Mouse (Mus musculus) ES-Bruce4 (cell line): ENCODE measurements around the gene Slc44a1. TPM values are rescaled to one million over a fixed set of nuclear protein-coding genes. Genes with fewer than 3 reads are reported as not detected.

Experiments
- H3K27ac ChIP-seq: 2 replicates; pipeline ENCODE4 v1.5.1; 2012; ENCODE audit warnings: low read length, inconsistent platforms; ENCODE audit not compliant: insufficient read depth
- H3K27me3 ChIP-seq: 2 replicates; pipeline ENCODE4 v1.6.1; 2012; ENCODE audit warnings: mild to moderate bottlenecking, low read length, inconsistent platforms; ENCODE audit not compliant: control insufficient read depth, poor library complexity, insufficient read depth, severe bottlenecking
- H3K36me3 ChIP-seq: 2 replicates; pipeline ENCODE4 v1.6.1; 2012; ENCODE audit warnings: inconsistent platforms, mild to moderate bottlenecking, low read length, moderate library complexity; ENCODE audit not compliant: control insufficient read depth, poor library complexity, insufficient read depth, severe bottlenecking
- H3K4me1 ChIP-seq: one replicate; pipeline ENCODE4 v1.8.1; 2011; ENCODE audit warnings: low read length; ENCODE audit not compliant: control insufficient read depth, insufficient read depth
- H3K4me3 ChIP-seq: 2 replicates; pipeline ENCODE4 v1.5.1; 2011; ENCODE audit warnings: low read depth, mild to moderate bottlenecking, low read length
- H3K9ac ChIP-seq: 2 replicates; pipeline ENCODE4 v1.6.1; 2012; ENCODE audit warnings: low read depth, mild to moderate bottlenecking, inconsistent platforms; ENCODE audit not compliant: poor library complexity, severe bottlenecking
- H3K9me3 ChIP-seq: replicated peaks from 2 replicates; pipeline ENCODE4 v1.6.1; 2012; ENCODE audit warnings: mild to moderate bottlenecking, low read length, inconsistent platforms; ENCODE audit not compliant: control insufficient read depth, poor library complexity, insufficient read depth, severe bottlenecking
- CTCF ChIP-seq: IDR thresholded peaks from one replicate; pipeline ENCODE4 v1.8.1; 2011; ENCODE audit warnings: low read depth, low read length
- EP300 ChIP-seq: IDR thresholded peaks from 2 replicates; pipeline ENCODE4 v1.6.1; 2011; ENCODE audit warnings: low read depth, low read length; ENCODE audit not compliant: insufficient read depth
- POLR2A ChIP-seq: IDR thresholded peaks from one replicate; pipeline ENCODE4 v1.8.1; 2011; ENCODE audit warnings: low read length; ENCODE audit not compliant: insufficient read depth
- polyA plus RNA-seq: library from polyadenylated mRNA; stranded (reverse); fragments of >200 nt; gene quantifications from 2 replicates; pipeline ENCODE4 v1.2.4, GENCODE M21; 2011; ENCODE audit warnings: low read depth; ENCODE audit not compliant: missing spikeins, insufficient read depth, insufficient read length

Slc44a1 gene
- polyA plus RNA-seq, 1 experiment = 89.9 TPM

DNA sequence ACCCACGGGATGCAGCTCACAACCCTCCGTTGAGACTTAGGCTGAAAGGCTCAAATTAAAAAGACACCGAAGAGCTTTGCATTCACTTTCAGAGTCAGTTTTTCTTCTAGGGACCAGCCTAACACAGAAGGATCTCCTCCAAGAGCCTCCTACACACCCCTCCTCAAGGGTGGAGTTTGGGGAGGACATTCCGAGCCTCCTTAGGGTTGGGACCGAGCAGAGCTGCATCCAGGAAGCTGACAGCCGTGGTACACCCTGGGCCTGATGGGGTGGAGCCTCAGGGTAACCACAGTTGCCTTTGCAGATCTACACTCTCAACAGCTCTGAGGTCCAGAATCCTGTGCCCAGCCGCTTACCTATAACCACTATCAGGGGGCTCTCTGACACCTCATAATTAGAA is 23.3 kb upstream of the Slc44a1 start:
- TF ChIP-seq POLR2A (no peak), CTCF (no peak), EP300 (no peak)
- no peak overlapping the region for H3K4me3 ChIP-seq
- H3K9me3 ChIP-seq = no peaks in the 10 kb centered on the region
- H3K27me3 ChIP-seq = no peaks in the 10 kb centered on the region
- H3K36me3 ChIP-seq = no peaks in the 10 kb centered on the region
- no peak overlapping the region for H3K9ac ChIP-seq
- peaks cover 1% of the 10 kb centered on the region for H3K4me1 ChIP-seq
- H3K27ac ChIP-seq = no peak overlapping the region

- TF ChIP-seq CTCF (no peak), POLR2A (no peak), EP300 (no peak)
- Histone ChIP-seq H3K9ac (no peak overlapping the region), H3K27ac (no peak overlapping the region), H3K36me3 (no peaks in the 10 kb centered on the region), H3K4me1 (peaks cover 2% of the 10 kb centered on the region), H3K9me3 (no peaks in the 10 kb centered on the region; the same call in 1 of the 2 replicates), H3K4me3 (no peak overlapping the region), H3K27me3 (no peaks in the 10 kb centered on the region)
These were observed 17.4 kb upstream of the Slc44a1 start for GRCm38 (mm10) chr4:53422799-53423198.

GRCm38 (mm10) chr4:53427120-53427519 is 13.1 kb upstream of the Slc44a1 start:
- Histone ChIP-seq H3K36me3 (no peaks in the 10 kb centered on the region), H3K27ac (no peak overlapping the region), H3K27me3 (no peaks in the 10 kb centered on the region), H3K4me3 (no peak overlapping the region), H3K4me1 (peaks cover 2% of the 10 kb centered on the region), H3K9ac (no peak overlapping the region), H3K9me3 (no peaks in the 10 kb centered on the region; the same call in 1 of the 2 replicates)
- TF ChIP-seq EP300 (no peak), CTCF (no peak), POLR2A (no peak)

- Histone ChIP-seq H3K4me3 (no peak overlapping the region), H3K27me3 (no peaks in the 10 kb centered on the region), H3K36me3 (no peaks in the 10 kb centered on the region), H3K4me1 (peaks cover 2% of the 10 kb centered on the region), H3K27ac (no peak overlapping the region), H3K9ac (no peak overlapping the region), H3K9me3 (no peaks in the 10 kb centered on the region)
- TF ChIP-seq EP300 (no peak), POLR2A (no peak), CTCF (no peak)
These were observed 9.7 kb upstream of the Slc44a1 start for GRCm38 (mm10) chr4:53430522-53430921.

- Histone ChIP-seq H3K9me3 (no peaks in the 10 kb centered on the region), H3K27ac (no peak overlapping the region), H3K9ac (no peak overlapping the region), H3K27me3 (no peaks in the 10 kb centered on the region), H3K4me1 (peaks cover 2% of the 10 kb centered on the region), H3K36me3 (no peaks in the 10 kb centered on the region), H3K4me3 (no peak overlapping the region)
- TF ChIP-seq EP300 = no peak
- TF ChIP-seq CTCF = no peak
- TF ChIP-seq POLR2A = no peak
These were observed 8.5 kb upstream of the Slc44a1 start for GRCm38 (mm10) chr4:53431585-53432234.

DNA sequence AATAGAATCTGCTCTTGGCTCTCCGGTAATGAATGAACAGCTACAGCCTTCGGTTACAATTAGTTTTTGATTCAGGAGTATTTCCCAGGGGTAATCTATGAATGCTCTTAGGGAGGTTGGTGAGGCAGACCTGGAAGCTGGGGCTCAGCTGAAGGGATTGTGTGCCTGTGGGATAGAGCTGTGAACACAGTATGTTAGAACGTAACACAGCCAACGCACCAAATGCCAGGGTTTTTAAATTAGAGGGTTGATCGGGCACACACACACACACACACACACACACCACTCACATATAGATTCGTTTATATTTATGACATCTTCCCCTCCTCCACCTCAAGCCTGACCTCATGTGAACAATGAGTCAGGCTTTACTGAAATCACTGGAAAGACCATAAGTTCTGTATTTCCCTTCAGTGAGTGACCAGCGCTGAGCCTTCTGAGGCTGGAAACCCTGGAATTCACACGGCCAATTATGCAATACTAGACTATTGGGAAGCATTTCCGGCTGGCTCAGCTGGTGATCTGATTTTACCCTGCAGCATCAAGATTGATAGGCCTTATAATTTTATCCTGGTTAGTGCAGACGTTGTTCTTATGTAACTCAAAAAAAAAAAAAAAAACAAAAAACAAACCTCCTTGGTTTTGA is 3.0 kb upstream of the Slc44a1 start:
- Histone ChIP-seq H3K27me3 (no peaks in the 10 kb centered on the region), H3K4me3 (no peak overlapping the region), H3K9ac (peak overlapping the region; percentile 37), H3K36me3 (no peaks in the 10 kb centered on the region), H3K4me1 (no peaks in the 10 kb centered on the region), H3K27ac (no peak overlapping the region), H3K9me3 (no peaks in the 10 kb centered on the region)
- TF ChIP-seq CTCF (no peak), POLR2A (no peak), EP300 (no peak)
